Mouse (Mus musculus): ENCODE data around the gene Lypd6. TPM values are rescaled to one million over a fixed set of nuclear protein-coding genes. Genes with fewer than 3 reads are reported as not detected.
A peak's percentile ranks its signal among the peaks of the same experiment; 100 is the strongest.

The Lypd6 gene
- polyA plus RNA-seq, 1 experiment from 2014 or later, result 10.3 TPM

DNA sequence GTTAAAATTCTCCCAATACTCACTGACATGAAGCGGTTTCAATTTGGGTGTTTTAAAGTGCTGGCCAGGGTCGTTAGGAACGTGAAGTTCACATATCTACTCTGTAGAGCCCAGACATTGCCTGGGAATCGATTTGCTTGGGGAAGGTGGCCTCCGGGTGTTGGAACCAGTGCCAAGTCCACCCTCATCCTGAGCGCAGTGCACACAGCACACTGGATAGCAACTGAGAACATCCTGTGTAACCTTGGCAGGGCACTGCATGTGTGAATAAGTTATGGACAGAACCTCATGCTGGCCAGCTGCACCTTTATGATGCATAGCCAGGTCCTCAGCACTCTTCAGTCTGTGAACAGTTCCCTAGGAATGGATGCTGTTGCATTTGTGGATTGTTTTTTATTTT is 77.4 kb downstream of the Lypd6 start:
- Histone ChIP-seq H3K4me2 (no peak overlapping the region), H3K36me3 (ENCODE audit: control insufficient read depth, insufficient read depth, low read length) (no peaks in the 10 kb centered on the region), H3K4me1 (ENCODE audit: control insufficient read depth, insufficient read depth, low read length) (no peaks in the 10 kb centered on the region), H3K27me3 (ENCODE audit: control insufficient read depth, insufficient read depth, low read length) (no peaks in the 10 kb centered on the region), H3K9ac (ENCODE audit: low read depth, low read length) (no peak overlapping the region), H3K9me3 (replicated peaks; ENCODE audit: control insufficient read depth, low read length) (no peaks in the 10 kb centered on the region), H3K4me3 (ENCODE audit: low read depth, low read length) (no peak overlapping the region), H3K27ac (ENCODE audit: low read depth, low read length) (no peak overlapping the region)
- ATAC-seq (replicated peaks; ENCODE audit: insufficient number of reproducible peaks, low FRiP score, low TSS enrichment), result no peak
- 76% methylated on average over 6 of the region's 6 CpGs for WGBS (ENCODE audit: insufficient replicate concordance)

DNA sequence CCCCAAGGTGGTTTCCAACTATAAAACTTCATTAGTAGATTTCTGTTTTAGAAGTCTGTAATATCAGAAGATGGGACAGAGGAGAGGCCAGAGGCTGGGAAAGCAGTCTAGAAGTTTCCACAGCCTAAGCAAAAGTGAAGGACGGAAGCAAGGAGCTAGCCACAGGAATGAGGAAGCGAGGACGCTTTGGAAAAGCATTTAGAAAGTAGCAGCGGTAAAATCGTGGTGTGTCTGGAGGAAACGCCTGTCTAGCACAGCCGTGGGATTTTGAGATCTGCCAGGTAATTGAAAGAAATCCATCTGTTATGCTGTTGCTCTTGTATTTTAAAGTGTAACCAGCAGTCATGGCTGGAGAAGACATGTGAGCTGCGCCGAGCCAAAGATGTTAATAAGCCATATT is 81.1 kb downstream of the Lypd6 start:
- H3K9ac ChIP-seq (ENCODE audit: low read depth, low read length), result no peak overlapping the region
- no peaks in the 10 kb centered on the region for H3K27me3 ChIP-seq (ENCODE audit: control insufficient read depth, insufficient read depth, low read length)
- H3K9me3 ChIP-seq (replicated peaks; ENCODE audit: control insufficient read depth, low read length), result no peaks in the 10 kb centered on the region
- ATAC-seq (replicated peaks; ENCODE audit: insufficient number of reproducible peaks, low FRiP score, low TSS enrichment), result no peak
- no peak overlapping the region for H3K4me3 ChIP-seq (ENCODE audit: low read depth, low read length)
- H3K27ac ChIP-seq (ENCODE audit: low read depth, low read length), result no peak overlapping the region
- H3K4me1 ChIP-seq (ENCODE audit: control insufficient read depth, insufficient read depth, low read length), result peaks cover 11% of the 10 kb centered on the region; the same call in 1 of the 2 replicates
- H3K36me3 ChIP-seq (ENCODE audit: control insufficient read depth, insufficient read depth, low read length), result no peaks in the 10 kb centered on the region
- WGBS (ENCODE audit: insufficient replicate concordance), result 79% methylated on average over 9 of the region's 9 CpGs
- H3K4me2 ChIP-seq, result no peak overlapping the region

DNA sequence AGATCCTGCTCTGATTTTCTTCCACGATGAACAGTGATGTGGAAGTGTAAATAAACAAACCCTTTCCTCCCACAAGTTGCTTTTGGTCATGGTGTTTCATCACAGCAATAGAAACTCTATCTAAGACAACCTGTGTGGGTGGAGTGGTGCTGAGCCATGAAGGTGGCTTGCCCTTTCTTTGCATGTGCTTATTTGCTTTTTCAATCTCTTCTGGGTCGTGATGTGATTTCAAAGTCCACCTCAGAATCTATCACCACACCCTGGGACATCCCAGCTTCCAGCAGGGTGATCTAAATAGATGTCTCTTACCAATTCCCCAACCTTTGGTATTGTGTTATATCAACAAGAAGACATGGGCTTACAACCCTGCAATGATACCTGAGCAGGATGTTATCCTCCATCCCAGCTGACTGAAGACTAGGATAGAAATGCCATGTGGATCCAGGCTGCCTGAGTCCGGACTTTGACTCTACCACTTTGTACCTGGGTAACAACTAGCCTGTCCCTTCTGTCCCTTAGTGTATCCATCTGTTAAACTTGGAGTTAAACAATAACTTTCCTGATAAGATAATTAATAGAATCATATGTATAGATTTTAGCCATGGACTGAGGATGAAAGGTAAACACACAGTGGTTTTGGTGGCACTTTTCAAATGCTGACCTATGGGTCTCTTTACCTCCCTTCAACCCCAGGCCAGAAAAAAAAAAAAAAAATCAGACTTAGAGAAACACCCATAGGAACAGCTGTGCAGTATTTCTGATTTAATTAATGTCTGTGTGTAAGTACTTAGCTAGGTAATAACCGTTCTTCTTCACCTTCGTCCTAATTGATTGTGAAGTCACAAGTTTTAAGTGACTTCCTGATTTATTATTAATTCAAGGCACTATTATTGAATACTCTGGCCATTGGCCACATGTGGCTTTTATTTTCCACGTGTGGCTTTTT is 83.3 kb downstream of the Lypd6 start:
- no peak overlapping the region for H3K4me3 ChIP-seq (ENCODE audit: low read depth, low read length)
- ATAC-seq (replicated peaks; ENCODE audit: insufficient number of reproducible peaks, low FRiP score, low TSS enrichment), result no peak
- peaks cover 11% of the 10 kb centered on the region; the same call in 1 of the 2 replicates for H3K4me1 ChIP-seq (ENCODE audit: control insufficient read depth, insufficient read depth, low read length)
- H3K4me2 ChIP-seq, result no peak overlapping the region
- H3K9ac ChIP-seq (ENCODE audit: low read depth, low read length), result no peak overlapping the region
- no peak overlapping the region for H3K27ac ChIP-seq (ENCODE audit: low read depth, low read length)
- no peaks in the 10 kb centered on the region for H3K27me3 ChIP-seq (ENCODE audit: control insufficient read depth, insufficient read depth, low read length)
- H3K9me3 ChIP-seq (replicated peaks; ENCODE audit: control insufficient read depth, low read length), result no peaks in the 10 kb centered on the region
- no peaks in the 10 kb centered on the region for H3K36me3 ChIP-seq (ENCODE audit: control insufficient read depth, insufficient read depth, low read length)
- WGBS (ENCODE audit: insufficient replicate concordance), result 74% methylated on average over 6 of the region's 6 CpGs

DNA sequence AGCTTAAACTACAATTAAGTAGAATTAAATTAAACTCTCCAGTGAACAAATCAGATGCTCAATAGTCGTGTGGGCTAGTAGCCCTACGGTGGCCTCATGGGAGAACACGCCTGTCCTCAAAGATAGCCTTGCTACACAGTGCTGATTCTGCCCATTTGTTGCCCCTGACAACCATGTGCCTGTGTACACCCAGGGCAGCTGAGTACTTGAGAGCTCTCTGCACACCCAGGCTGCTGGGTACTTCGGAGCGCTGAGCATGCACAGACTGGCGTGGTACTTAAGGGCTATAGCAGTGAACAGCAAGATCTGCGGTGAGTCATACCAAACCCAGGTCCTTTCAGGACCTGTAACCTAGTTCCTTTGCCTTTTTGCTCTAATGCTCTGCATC is 84.0 kb downstream of the Lypd6 start:
- H3K4me2 ChIP-seq, result no peak overlapping the region
- 45% methylated on average over 7 of the region's 7 CpGs for WGBS (ENCODE audit: insufficient replicate concordance)
- no peaks in the 10 kb centered on the region for H3K36me3 ChIP-seq (ENCODE audit: control insufficient read depth, insufficient read depth, low read length)
- H3K4me3 ChIP-seq (ENCODE audit: low read depth, low read length), result no peak overlapping the region
- H3K9me3 ChIP-seq (replicated peaks; ENCODE audit: control insufficient read depth, low read length), result no peaks in the 10 kb centered on the region
- no peak overlapping the region for H3K9ac ChIP-seq (ENCODE audit: low read depth, low read length)
- H3K4me1 ChIP-seq (ENCODE audit: control insufficient read depth, insufficient read depth, low read length), result peaks cover 11% of the 10 kb centered on the region; the same call in 1 of the 2 replicates
- H3K27ac ChIP-seq (ENCODE audit: low read depth, low read length), result no peak overlapping the region; the same call in 1 of the 2 replicates
- peak; percentile 67; the same call in 1 of the 2 replicates for ATAC-seq (replicated peaks; ENCODE audit: insufficient number of reproducible peaks, low FRiP score, low TSS enrichment)
- H3K27me3 ChIP-seq (ENCODE audit: control insufficient read depth, insufficient read depth, low read length), result no peaks in the 10 kb centered on the region

DNA sequence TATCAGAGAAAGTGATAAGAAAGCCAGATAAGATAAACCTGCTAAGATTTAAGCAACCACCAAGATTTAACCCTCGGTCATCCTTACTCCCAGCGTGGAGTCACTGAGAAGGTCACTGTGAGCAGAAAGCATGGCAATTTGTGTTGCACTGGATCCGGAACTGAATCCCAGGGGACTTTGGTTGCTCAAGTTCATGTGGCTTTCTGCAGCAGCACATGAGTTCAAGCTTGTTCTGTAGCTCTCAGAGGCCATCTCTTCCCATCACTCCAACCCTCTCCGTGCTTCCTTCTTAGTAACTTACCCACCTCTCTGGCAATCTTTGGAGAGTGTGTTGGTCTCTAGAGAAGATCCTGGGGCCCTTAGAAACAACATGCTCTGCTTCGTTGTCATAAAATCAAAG is 84.6 kb downstream of the Lypd6 start:
- H3K4me2 ChIP-seq, result no peak overlapping the region
- ATAC-seq (replicated peaks; ENCODE audit: insufficient number of reproducible peaks, low FRiP score, low TSS enrichment), result no peak
- no peaks in the 10 kb centered on the region for H3K27me3 ChIP-seq (ENCODE audit: control insufficient read depth, insufficient read depth, low read length)
- no peaks in the 10 kb centered on the region for H3K36me3 ChIP-seq (ENCODE audit: control insufficient read depth, insufficient read depth, low read length)
- no peaks in the 10 kb centered on the region for H3K9me3 ChIP-seq (replicated peaks; ENCODE audit: control insufficient read depth, low read length)
- H3K27ac ChIP-seq (ENCODE audit: low read depth, low read length), result no peak overlapping the region
- H3K4me1 ChIP-seq (ENCODE audit: control insufficient read depth, insufficient read depth, low read length), result peaks cover 11% of the 10 kb centered on the region; the same call in 1 of the 2 replicates
- 60% methylated on average over 5 of the region's 5 CpGs for WGBS (ENCODE audit: insufficient replicate concordance)
- H3K4me3 ChIP-seq (ENCODE audit: low read depth, low read length), result no peak overlapping the region
- H3K9ac ChIP-seq (ENCODE audit: low read depth, low read length), result no peak overlapping the region

DNA sequence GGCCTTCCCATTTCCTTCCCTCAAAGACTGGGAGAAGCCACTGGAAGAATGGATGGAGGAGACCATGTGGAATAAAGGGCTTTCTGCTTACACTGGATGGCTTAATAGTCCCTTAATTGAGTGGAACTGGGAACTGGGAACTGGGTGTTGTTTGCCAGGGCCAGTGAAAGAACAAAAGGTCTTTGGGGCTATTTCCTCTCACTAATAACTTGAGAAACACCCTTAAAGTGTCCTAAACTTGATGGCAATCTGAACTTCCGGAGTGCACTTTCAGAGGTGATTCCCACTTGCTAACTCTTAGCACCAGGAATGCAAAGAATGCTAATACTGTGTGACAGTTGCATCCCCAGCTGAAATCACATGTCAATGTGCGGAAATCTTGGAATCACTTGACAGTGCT is 85.2 kb downstream of the Lypd6 start:
- H3K4me2 ChIP-seq, result no peak overlapping the region

DNA sequence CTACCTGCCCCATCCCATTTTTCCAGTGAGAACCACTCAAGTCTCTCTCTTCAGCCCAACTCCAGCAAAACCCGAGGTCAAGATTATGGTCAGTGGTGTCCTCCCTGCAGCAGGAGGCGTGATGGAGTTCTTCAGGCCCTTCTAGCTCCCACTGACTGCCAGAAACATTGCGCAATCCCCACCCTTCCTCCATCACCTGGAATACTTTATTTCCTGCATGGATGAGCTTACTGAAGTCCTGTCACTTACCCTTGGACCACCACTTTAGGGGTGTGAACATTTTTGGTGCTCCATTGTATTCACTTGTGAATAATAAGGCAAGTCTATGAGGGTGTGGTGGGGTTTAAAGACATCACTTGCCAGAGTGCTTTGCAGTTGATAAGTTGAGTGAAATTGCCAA is 85.7 kb downstream of the Lypd6 start:
- Histone ChIP-seq H3K36me3 (ENCODE audit: control insufficient read depth, insufficient read depth, low read length) (no peaks in the 10 kb centered on the region), H3K4me1 (ENCODE audit: control insufficient read depth, insufficient read depth, low read length) (peaks cover 11% of the 10 kb centered on the region; the same call in 1 of the 2 replicates), H3K9ac (ENCODE audit: low read depth, low read length) (no peak overlapping the region), H3K4me3 (ENCODE audit: low read depth, low read length) (no peak overlapping the region), H3K9me3 (replicated peaks; ENCODE audit: control insufficient read depth, low read length) (no peaks in the 10 kb centered on the region), H3K27me3 (ENCODE audit: control insufficient read depth, insufficient read depth, low read length) (no peaks in the 10 kb centered on the region), H3K27ac (ENCODE audit: low read depth, low read length) (no peak overlapping the region), H3K4me2 (no peak overlapping the region)
- no peak for ATAC-seq (replicated peaks; ENCODE audit: insufficient number of reproducible peaks, low FRiP score, low TSS enrichment)
- WGBS (ENCODE audit: insufficient replicate concordance), result 82% methylated on average over 3 of the region's 3 CpGs

More for the DNA sequence above, 85.2 kb downstream of the Lypd6 start:
- 49% methylated on average over 2 of the region's 2 CpGs for WGBS (ENCODE audit: insufficient replicate concordance)
- no peak overlapping the region for H3K4me3 ChIP-seq (ENCODE audit: low read depth, low read length)
- peaks cover 11% of the 10 kb centered on the region; the same call in 1 of the 2 replicates for H3K4me1 ChIP-seq (ENCODE audit: control insufficient read depth, insufficient read depth, low read length)
- H3K36me3 ChIP-seq (ENCODE audit: control insufficient read depth, insufficient read depth, low read length), result no peaks in the 10 kb centered on the region
- no peaks in the 10 kb centered on the region for H3K9me3 ChIP-seq (replicated peaks; ENCODE audit: control insufficient read depth, low read length)
- H3K27ac ChIP-seq (ENCODE audit: low read depth, low read length), result no peak overlapping the region
- no peaks in the 10 kb centered on the region for H3K27me3 ChIP-seq (ENCODE audit: control insufficient read depth, insufficient read depth, low read length)
- H3K9ac ChIP-seq (ENCODE audit: low read depth, low read length), result no peak overlapping the region
- no peak for ATAC-seq (replicated peaks; ENCODE audit: insufficient number of reproducible peaks, low FRiP score, low TSS enrichment)

DNA sequence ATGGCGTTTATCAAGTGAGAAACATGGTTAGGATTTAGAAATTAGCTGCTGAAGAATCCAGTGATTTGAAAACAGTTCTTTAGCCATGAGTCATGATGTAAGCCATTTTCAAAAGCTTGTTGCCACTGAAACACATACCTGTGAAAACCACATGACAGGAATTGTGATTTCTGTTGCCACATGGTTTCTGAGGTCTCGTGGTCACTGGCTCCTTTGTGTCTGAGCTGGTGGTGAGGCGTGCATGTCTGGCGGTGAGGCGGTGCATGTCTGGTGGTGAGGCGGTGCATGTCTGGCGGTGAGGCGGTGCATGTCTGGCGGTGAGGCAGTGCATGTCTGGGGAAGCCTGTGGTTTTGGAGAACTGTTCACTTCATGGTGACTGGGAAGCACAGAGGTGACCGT is 89.8 kb downstream of the Lypd6 start:
- WGBS (ENCODE audit: insufficient replicate concordance), result 89% methylated on average over 10 of the region's 10 CpGs
- no peak overlapping the region for H3K9ac ChIP-seq (ENCODE audit: low read depth, low read length)
- no peaks in the 10 kb centered on the region for H3K27me3 ChIP-seq (ENCODE audit: control insufficient read depth, insufficient read depth, low read length)
- H3K4me1 ChIP-seq (ENCODE audit: control insufficient read depth, insufficient read depth, low read length), result peaks cover under 1% of the 10 kb centered on the region; the same call in 1 of the 2 replicates
- ATAC-seq (replicated peaks; ENCODE audit: insufficient number of reproducible peaks, low FRiP score, low TSS enrichment), result no peak
- H3K4me3 ChIP-seq (ENCODE audit: low read depth, low read length), result no peak overlapping the region
- H3K4me2 ChIP-seq, result no peak overlapping the region
- H3K9me3 ChIP-seq (replicated peaks; ENCODE audit: control insufficient read depth, low read length), result no peaks in the 10 kb centered on the region
- no peak overlapping the region for H3K27ac ChIP-seq (ENCODE audit: low read depth, low read length)
- no peaks in the 10 kb centered on the region for H3K36me3 ChIP-seq (ENCODE audit: control insufficient read depth, insufficient read depth, low read length)

Data from heart, embryonic 11.5 days (tissue).